Mouse (Mus musculus): ENCODE data around the gene Tube1. TPM values are rescaled to one million over a fixed set of nuclear protein-coding genes. Genes with fewer than 3 reads are reported as not detected.
A peak's percentile ranks its signal among the peaks of the same experiment; 100 is the strongest.

The Tube1 gene
- polyA plus RNA-seq, 1 experiment from 2014 or later, result 7.1 TPM

- H3K4me2 ChIP-seq (ENCODE audit: low read length), result no peak overlapping the region
- H3K27me3 ChIP-seq (ENCODE audit: control insufficient read depth, insufficient read depth, low read depth, low read length), result no peaks in the 10 kb centered on the region
- H3K4me1 ChIP-seq (ENCODE audit: control insufficient read depth, insufficient read depth, low read length), result no peaks in the 10 kb centered on the region
- no peak overlapping the region for H3K9ac ChIP-seq (ENCODE audit: low read depth, low read length)
- no peak overlapping the region for H3K4me3 ChIP-seq (ENCODE audit: low read depth, low read length)
- 41% methylated on average over 4 of the region's 4 CpGs for WGBS
- no peaks in the 10 kb centered on the region for H3K36me3 ChIP-seq (ENCODE audit: control insufficient read depth, insufficient read depth, low read length)
- H3K27ac ChIP-seq (ENCODE audit: low read length), result no peak overlapping the region
- H3K9me3 ChIP-seq (replicated peaks; ENCODE audit: control insufficient read depth, low read length, poor library complexity, severe bottlenecking), result no peaks in the 10 kb centered on the region
- ATAC-seq, result peak; percentile 56
Observed at GRCm38 (mm10) chr10:39121412-39121811, 12.4 kb upstream of the Tube1 start.

GRCm38 (mm10) chr10:39137766-39138165 lies 4.0 kb downstream of the Tube1 start:
- H3K9ac ChIP-seq (ENCODE audit: low read depth, low read length), result no peak overlapping the region
- peaks cover 10% of the 10 kb centered on the region for H3K4me1 ChIP-seq (ENCODE audit: control insufficient read depth, insufficient read depth, low read length)
- no peaks in the 10 kb centered on the region for H3K9me3 ChIP-seq (replicated peaks; ENCODE audit: control insufficient read depth, low read length, poor library complexity, severe bottlenecking)
- peaks cover 17% of the 10 kb centered on the region for H3K36me3 ChIP-seq (ENCODE audit: control insufficient read depth, insufficient read depth, low read length)
- ATAC-seq, result no peak
- WGBS, result 90% methylated on average over 3 of the region's 3 CpGs
- no peak overlapping the region for H3K4me2 ChIP-seq (ENCODE audit: low read length)
- H3K27me3 ChIP-seq (ENCODE audit: control insufficient read depth, insufficient read depth, low read depth, low read length), result no peaks in the 10 kb centered on the region
- H3K4me3 ChIP-seq (ENCODE audit: low read depth, low read length), result no peak overlapping the region
- no peak overlapping the region for H3K27ac ChIP-seq (ENCODE audit: low read length)

- H3K4me1 ChIP-seq (ENCODE audit: control insufficient read depth, insufficient read depth, low read length), result peaks cover 4% of the 10 kb centered on the region
- H3K4me2 ChIP-seq (ENCODE audit: low read length), result no peak overlapping the region
- H3K9ac ChIP-seq (ENCODE audit: low read depth, low read length), result no peak overlapping the region
- no peaks in the 10 kb centered on the region for H3K9me3 ChIP-seq (replicated peaks; ENCODE audit: control insufficient read depth, low read length, poor library complexity, severe bottlenecking)
- ATAC-seq, result no peak
- WGBS, result 85% methylated on average over 6 of the region's 6 CpGs
- H3K27ac ChIP-seq (ENCODE audit: low read length), result no peak overlapping the region
- peaks cover 17% of the 10 kb centered on the region for H3K36me3 ChIP-seq (ENCODE audit: control insufficient read depth, insufficient read depth, low read length)
- H3K4me3 ChIP-seq (ENCODE audit: low read depth, low read length), result no peak overlapping the region
- no peaks in the 10 kb centered on the region for H3K27me3 ChIP-seq (ENCODE audit: control insufficient read depth, insufficient read depth, low read depth, low read length)
Observed at GRCm38 (mm10) chr10:39138761-39139160, 5.0 kb downstream of the Tube1 start.

- H3K4me2 ChIP-seq (ENCODE audit: low read length), result no peak overlapping the region
- no peaks in the 10 kb centered on the region for H3K9me3 ChIP-seq (replicated peaks; ENCODE audit: control insufficient read depth, low read length, poor library complexity, severe bottlenecking)
- no peaks in the 10 kb centered on the region for H3K27me3 ChIP-seq (ENCODE audit: control insufficient read depth, insufficient read depth, low read depth, low read length)
- no peak overlapping the region for H3K4me3 ChIP-seq (ENCODE audit: low read depth, low read length)
- H3K36me3 ChIP-seq (ENCODE audit: control insufficient read depth, insufficient read depth, low read length), result peaks cover 29% of the 10 kb centered on the region
- no peak overlapping the region for H3K9ac ChIP-seq (ENCODE audit: low read depth, low read length)
- no peak for ATAC-seq
- H3K4me1 ChIP-seq (ENCODE audit: control insufficient read depth, insufficient read depth, low read length), result no peaks in the 10 kb centered on the region
- no peak overlapping the region for H3K27ac ChIP-seq (ENCODE audit: low read length)
- WGBS, result 87% methylated on average over 14 of the region's 14 CpGs
Observed at GRCm38 (mm10) chr10:39140843-39141242, 7.1 kb downstream of the Tube1 start.

- Histone ChIP-seq H3K4me1 (ENCODE audit: control insufficient read depth, insufficient read depth, low read length) (no peaks in the 10 kb centered on the region), H3K27me3 (ENCODE audit: control insufficient read depth, insufficient read depth, low read depth, low read length) (no peaks in the 10 kb centered on the region), H3K36me3 (ENCODE audit: control insufficient read depth, insufficient read depth, low read length) (peaks cover 29% of the 10 kb centered on the region), H3K9ac (ENCODE audit: low read depth, low read length) (no peak overlapping the region), H3K9me3 (replicated peaks; ENCODE audit: control insufficient read depth, low read length, poor library complexity, severe bottlenecking) (no peaks in the 10 kb centered on the region), H3K4me3 (ENCODE audit: low read depth, low read length) (no peak overlapping the region), H3K4me2 (ENCODE audit: low read length) (no peak overlapping the region), H3K27ac (ENCODE audit: low read length) (no peak overlapping the region)
- 94% methylated on average over 2 of the region's 2 CpGs for WGBS
- ATAC-seq, result no peak
Observed at GRCm38 (mm10) chr10:39141401-39141800, 7.6 kb downstream of the Tube1 start.

GRCm38 (mm10) chr10:39142216-39142615 lies 8.4 kb downstream of the Tube1 start:
- Histone ChIP-seq H3K36me3 (ENCODE audit: control insufficient read depth, insufficient read depth, low read length) (peaks cover 32% of the 10 kb centered on the region), H3K4me1 (ENCODE audit: control insufficient read depth, insufficient read depth, low read length) (no peaks in the 10 kb centered on the region), H3K4me3 (ENCODE audit: low read depth, low read length) (no peak overlapping the region), H3K27me3 (ENCODE audit: control insufficient read depth, insufficient read depth, low read depth, low read length) (no peaks in the 10 kb centered on the region), H3K9me3 (replicated peaks; ENCODE audit: control insufficient read depth, low read length, poor library complexity, severe bottlenecking) (no peaks in the 10 kb centered on the region), H3K27ac (ENCODE audit: low read length) (no peak overlapping the region), H3K4me2 (ENCODE audit: low read length) (no peak overlapping the region), H3K9ac (ENCODE audit: low read depth, low read length) (no peak overlapping the region)
- ATAC-seq, result no peak
- 86% methylated on average over 12 of the region's 12 CpGs for WGBS

GRCm38 (mm10) chr10:39156719-39157118 lies 22.9 kb downstream of the Tube1 start:
- Histone ChIP-seq H3K36me3 (ENCODE audit: control insufficient read depth, insufficient read depth, low read length) (no peaks in the 10 kb centered on the region), H3K27ac (ENCODE audit: low read length) (no peak overlapping the region), H3K4me1 (ENCODE audit: control insufficient read depth, insufficient read depth, low read length) (no peaks in the 10 kb centered on the region), H3K9me3 (replicated peaks; ENCODE audit: control insufficient read depth, low read length, poor library complexity, severe bottlenecking) (no peaks in the 10 kb centered on the region), H3K4me2 (ENCODE audit: low read length) (no peak overlapping the region), H3K9ac (ENCODE audit: low read depth, low read length) (no peak overlapping the region), H3K27me3 (ENCODE audit: control insufficient read depth, insufficient read depth, low read depth, low read length) (no peaks in the 10 kb centered on the region), H3K4me3 (ENCODE audit: low read depth, low read length) (no peak overlapping the region)
- 91% methylated on average over 5 of the region's 5 CpGs for WGBS
- no peak for ATAC-seq

GRCm38 (mm10) chr10:39157321-39157720 lies 23.5 kb downstream of the Tube1 start:
- H3K27me3 ChIP-seq (ENCODE audit: control insufficient read depth, insufficient read depth, low read depth, low read length), result no peaks in the 10 kb centered on the region
- H3K9ac ChIP-seq (ENCODE audit: low read depth, low read length), result no peak overlapping the region
- H3K4me1 ChIP-seq (ENCODE audit: control insufficient read depth, insufficient read depth, low read length), result no peaks in the 10 kb centered on the region
- H3K9me3 ChIP-seq (replicated peaks; ENCODE audit: control insufficient read depth, low read length, poor library complexity, severe bottlenecking), result no peaks in the 10 kb centered on the region
- no peaks in the 10 kb centered on the region for H3K36me3 ChIP-seq (ENCODE audit: control insufficient read depth, insufficient read depth, low read length)
- WGBS, result 95% methylated on average over 1 of the region's 1 CpGs
- no peak overlapping the region for H3K27ac ChIP-seq (ENCODE audit: low read length)
- ATAC-seq, result no peak
- no peak overlapping the region for H3K4me2 ChIP-seq (ENCODE audit: low read length)
- H3K4me3 ChIP-seq (ENCODE audit: low read depth, low read length), result no peak overlapping the region

- Histone ChIP-seq H3K4me1 (ENCODE audit: control insufficient read depth, insufficient read depth, low read length) (no peaks in the 10 kb centered on the region), H3K27me3 (ENCODE audit: control insufficient read depth, insufficient read depth, low read depth, low read length) (no peaks in the 10 kb centered on the region), H3K4me3 (ENCODE audit: low read depth, low read length) (no peak overlapping the region), H3K9me3 (replicated peaks; ENCODE audit: control insufficient read depth, low read length, poor library complexity, severe bottlenecking) (no peaks in the 10 kb centered on the region), H3K36me3 (ENCODE audit: control insufficient read depth, insufficient read depth, low read length) (no peaks in the 10 kb centered on the region), H3K27ac (ENCODE audit: low read length) (no peak overlapping the region), H3K4me2 (ENCODE audit: low read length) (no peak overlapping the region), H3K9ac (ENCODE audit: low read depth, low read length) (no peak overlapping the region)
- ATAC-seq, result no peak
- 60% methylated on average over 12 of the region's 12 CpGs for WGBS
Observed at GRCm38 (mm10) chr10:39158306-39158705, 24.5 kb downstream of the Tube1 start.

- no peaks in the 10 kb centered on the region for H3K36me3 ChIP-seq (ENCODE audit: control insufficient read depth, insufficient read depth, low read length)
- H3K4me3 ChIP-seq (ENCODE audit: low read depth, low read length), result no peak overlapping the region
- H3K9ac ChIP-seq (ENCODE audit: low read depth, low read length), result no peak overlapping the region
- no peak overlapping the region for H3K4me2 ChIP-seq (ENCODE audit: low read length)
- ATAC-seq, result no peak
- H3K4me1 ChIP-seq (ENCODE audit: control insufficient read depth, insufficient read depth, low read length), result peaks cover 11% of the 10 kb centered on the region
- no peak overlapping the region for H3K27ac ChIP-seq (ENCODE audit: low read length)
- no peaks in the 10 kb centered on the region for H3K9me3 ChIP-seq (replicated peaks; ENCODE audit: control insufficient read depth, low read length, poor library complexity, severe bottlenecking)
- H3K27me3 ChIP-seq (ENCODE audit: control insufficient read depth, insufficient read depth, low read depth, low read length), result no peaks in the 10 kb centered on the region
- WGBS, result 86% methylated on average over 1 of the region's 1 CpGs
Observed at GRCm38 (mm10) chr10:39161406-39161805, 27.6 kb downstream of the Tube1 start.

Data from midbrain, embryonic 16.5 days (tissue).